Mouse (Mus musculus) forebrain, embryonic 12.5 days (tissue): ENCODE measurements around the gene Phex. TPM values are rescaled to one million over a fixed set of nuclear protein-coding genes. Genes with fewer than 3 reads are reported as not detected.

ENCODE experiments used
- ATAC-seq: fragments of 200-750 bp; cut with Nextera tagmentation; 2 replicates; pipeline ENCODE4 v1.8.0; 2017; ENCODE audit warnings: moderate TSS enrichment; ENCODE audit not compliant: low FRiP score
- H3K27ac ChIP-seq: fragments of 300-500 bp; sonication (generic); 2 replicates; pipeline ENCODE4 v1.5.1; 2016; ENCODE audit warnings: mild to moderate bottlenecking
- H3K27me3 ChIP-seq: fragments of 300-500 bp; sonication (generic); 2 replicates; pipeline ENCODE4 v1.6.1; 2016; ENCODE audit warnings: mild to moderate bottlenecking
- H3K36me3 ChIP-seq: fragments of 300-500 bp; sonication (generic); replicated peaks from 2 replicates; pipeline ENCODE4 v1.6.1; 2016; ENCODE audit warnings: mild to moderate bottlenecking
- H3K4me1 ChIP-seq: fragments of 300-500 bp; sonication (generic); 2 replicates; pipeline ENCODE4 v1.6.1; 2016
- H3K4me2 ChIP-seq: fragments of 300-500 bp; sonication (generic); 2 replicates; pipeline ENCODE4 v1.6.1; 2016; ENCODE audit warnings: mild to moderate bottlenecking, moderate library complexity
- H3K4me3 ChIP-seq: fragments of 300-500 bp; sonication (generic); replicated peaks from 2 replicates; pipeline ENCODE4 v1.5.1; 2016; ENCODE audit warnings: mild to moderate bottlenecking
- H3K9ac ChIP-seq: fragments of 300-500 bp; sonication (generic); 2 replicates; pipeline ENCODE4 v1.6.1; 2016; ENCODE audit warnings: mild to moderate bottlenecking
- H3K9me3 ChIP-seq: fragments of 300-500 bp; sonication (generic); 2 replicates; pipeline ENCODE4 v1.6.1; 2016
- WGBS: fragments of 180-500 bp; shearing (Covaris S2); methylation state at CpG from one replicate; pipeline ENCODE4 v1.1.7; 2016; 5-methylcytosine and 5-hydroxymethylcytosine counted together
- polyA plus RNA-seq: library from polyadenylated mRNA; unstranded; fragments of >200 nt; fragmentation: Nextera tagmentation; extraction: Ambion mirVana; gene quantifications from 2 replicates; pipeline ENCODE4 v1.2.1, GENCODE M21; 2016

Gene Phex
- polyA plus RNA-seq, 1 experiment from 2014 or later, result 0.15 TPM

DNA sequence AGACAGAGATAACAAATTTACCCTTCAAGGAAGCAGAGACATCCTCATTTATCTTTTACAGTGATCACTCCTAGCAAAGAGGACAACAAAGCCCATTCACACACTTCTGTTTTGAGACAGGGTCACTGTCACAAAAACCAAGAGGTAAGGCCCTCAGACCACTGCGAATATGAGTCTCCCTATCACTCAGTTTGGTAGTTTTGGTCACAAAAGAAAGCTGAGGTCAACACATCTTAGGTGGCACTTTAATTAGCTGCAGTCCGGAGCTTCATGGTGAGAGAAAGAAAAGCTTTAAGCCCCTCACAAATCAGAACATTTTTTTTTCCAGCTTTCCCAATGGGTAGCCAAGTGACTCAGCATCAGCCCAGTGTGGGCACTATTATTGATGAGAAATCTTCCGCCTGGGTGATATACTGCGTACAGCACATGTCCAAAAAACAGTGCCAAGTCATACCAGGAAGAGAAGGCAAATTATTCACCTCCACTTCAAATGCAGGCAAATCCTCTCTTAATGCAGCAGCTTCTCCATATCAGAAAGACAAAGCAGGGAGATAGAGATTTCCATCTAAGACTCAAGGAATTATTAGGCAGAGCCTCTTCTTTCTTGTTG, 108.2 kb downstream of the Phex start:
- H3K4me2 ChIP-seq, result no peak overlapping the region
- ATAC-seq, result peak; percentile 73; the same call in 1 of the 2 replicates

DNA sequence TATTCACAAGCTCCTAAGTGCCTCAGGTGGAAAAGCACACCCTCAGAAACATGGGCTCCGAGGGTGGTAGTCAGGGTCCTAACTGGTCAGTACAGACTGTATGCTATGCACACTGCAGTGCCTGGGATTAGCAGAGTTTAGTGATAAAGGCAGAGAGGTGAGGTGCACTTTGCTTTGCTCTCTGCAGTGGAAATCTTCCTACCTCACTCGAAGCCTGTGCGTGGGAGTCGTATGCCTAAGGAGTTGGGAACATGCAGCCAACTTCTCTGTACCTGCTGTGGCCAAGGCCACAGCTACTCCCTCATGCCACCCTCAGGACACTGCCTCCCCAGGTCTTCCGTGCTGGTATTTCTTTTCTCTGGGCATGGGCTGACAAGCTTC, 109.3 kb downstream of the Phex start:
- H3K27ac ChIP-seq, result no peak overlapping the region
- H3K4me1 ChIP-seq, result no peaks in the 10 kb centered on the region; the same call in 1 of the 2 replicates
- H3K27me3 ChIP-seq, result peaks cover 4% of the 10 kb centered on the region; the same call in 1 of the 2 replicates
- no peaks in the 10 kb centered on the region for H3K9me3 ChIP-seq
- H3K9ac ChIP-seq, result no peak overlapping the region
- no peaks in the 10 kb centered on the region for H3K36me3 ChIP-seq
- no peak overlapping the region for H3K4me2 ChIP-seq
- H3K4me3 ChIP-seq, result no peak overlapping the region
- WGBS, result 66% methylated on average over 5 of the region's 5 CpGs
- ATAC-seq, result 0 out of 2 replicates have a peak, but pooled peaks have one; percentile 53

More for the DNA sequence above, 108.2 kb downstream of the Phex start:
- Histone ChIP-seq H3K27ac (no peak overlapping the region), H3K4me1 (no peaks in the 10 kb centered on the region; the same call in 1 of the 2 replicates), H3K4me3 (no peak overlapping the region), H3K9ac (no peak overlapping the region), H3K36me3 (no peaks in the 10 kb centered on the region), H3K9me3 (no peaks in the 10 kb centered on the region), H3K27me3 (peaks cover 4% of the 10 kb centered on the region; the same call in 1 of the 2 replicates)
- 29% methylated on average over 4 of the region's 4 CpGs for WGBS

DNA sequence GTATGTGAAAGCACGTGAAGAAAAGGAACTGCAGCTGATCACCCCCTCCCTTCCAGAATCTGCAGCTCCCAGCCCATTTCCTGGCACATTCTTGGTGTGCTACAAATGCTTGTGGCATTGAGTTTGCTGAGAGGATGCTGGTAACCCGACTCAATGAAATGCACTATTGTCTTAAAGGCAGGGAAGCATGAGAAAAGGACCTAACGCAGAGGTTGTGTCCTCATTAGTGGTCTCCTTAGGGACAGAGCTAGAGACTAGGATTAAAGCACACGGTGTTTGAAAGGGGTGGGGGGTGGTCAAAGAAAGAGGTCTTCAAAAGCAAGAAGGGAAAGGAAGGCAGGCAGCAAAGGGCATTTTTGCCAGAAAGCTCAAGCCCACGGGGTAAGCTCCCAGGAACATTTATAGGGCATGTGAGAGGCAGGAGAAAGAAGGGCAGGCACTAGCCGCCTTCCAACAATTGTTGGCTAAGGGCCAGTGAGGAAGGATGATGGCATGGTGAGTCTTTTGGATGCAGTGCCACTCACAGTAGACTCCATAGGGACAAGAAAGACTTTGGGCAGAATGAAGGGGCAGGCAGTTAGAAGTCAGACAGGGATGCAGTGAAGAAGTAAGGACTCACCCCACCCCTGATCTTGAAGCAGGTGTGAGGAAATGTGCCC, 109.8 kb downstream of the Phex start:
- peak; percentile 49; the same call in 1 of the 2 replicates for ATAC-seq
- H3K9me3 ChIP-seq, result no peaks in the 10 kb centered on the region
- no peaks in the 10 kb centered on the region for H3K36me3 ChIP-seq
- no peak overlapping the region for H3K4me2 ChIP-seq
- no peak overlapping the region for H3K4me3 ChIP-seq
- no peaks in the 10 kb centered on the region; the same call in 1 of the 2 replicates for H3K4me1 ChIP-seq
- 21% methylated on average over 6 of the region's 6 CpGs for WGBS
- peaks cover 4% of the 10 kb centered on the region; the same call in 1 of the 2 replicates for H3K27me3 ChIP-seq
- H3K9ac ChIP-seq, result no peak overlapping the region
- no peak overlapping the region for H3K27ac ChIP-seq

DNA sequence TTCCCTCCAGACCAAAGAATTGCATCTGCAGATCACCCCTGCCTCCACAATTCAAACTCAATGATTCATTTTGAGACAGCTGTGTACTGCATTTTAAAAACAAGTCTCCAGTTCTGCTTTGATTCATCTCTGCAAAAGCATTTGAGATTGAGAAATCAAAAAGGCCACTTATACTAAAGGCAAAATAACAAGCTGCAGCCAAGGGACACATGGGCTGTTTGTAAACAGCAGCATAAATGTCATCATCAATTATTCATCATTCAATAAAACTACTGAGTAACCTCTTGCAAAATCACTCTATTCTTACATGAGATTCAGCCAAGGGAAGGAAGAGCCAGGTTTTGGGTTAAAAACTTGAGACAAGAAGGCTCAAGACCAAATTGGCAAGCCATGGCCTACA, 122.7 kb downstream of the Phex start:
- no peak for ATAC-seq

DNA sequence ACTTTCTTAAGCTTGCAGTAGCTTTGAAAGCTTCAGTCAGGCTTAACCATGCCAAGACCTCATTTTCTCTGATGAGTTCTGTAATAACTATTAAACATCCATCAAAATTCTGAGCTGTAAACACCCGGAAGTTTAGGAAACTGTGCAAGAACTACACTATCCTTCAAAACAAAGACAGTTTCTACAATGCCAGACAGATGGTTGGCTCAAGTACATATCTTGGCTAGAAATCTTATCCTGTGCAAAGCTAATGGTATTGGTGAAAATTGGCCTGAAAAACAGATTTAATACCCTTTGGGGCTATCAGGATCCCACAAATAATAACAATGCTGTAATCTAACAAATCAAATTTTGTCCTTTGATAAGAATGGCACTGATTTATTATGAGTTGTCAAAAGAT, 138.5 kb downstream of the Phex start:
- no peaks in the 10 kb centered on the region for H3K4me1 ChIP-seq
- H3K36me3 ChIP-seq, result no peaks in the 10 kb centered on the region
- WGBS, result 91% methylated on average over 1 of the region's 1 CpGs
- no peak overlapping the region for H3K4me2 ChIP-seq
- no peak for ATAC-seq
- H3K9me3 ChIP-seq, result no peaks in the 10 kb centered on the region
- H3K27me3 ChIP-seq, result no peaks in the 10 kb centered on the region
- H3K27ac ChIP-seq, result no peak overlapping the region
- no peak overlapping the region for H3K9ac ChIP-seq
- H3K4me3 ChIP-seq, result no peak overlapping the region

More for the DNA sequence above, 122.7 kb downstream of the Phex start:
- Histone ChIP-seq H3K4me2 (no peak overlapping the region), H3K27me3 (no peaks in the 10 kb centered on the region), H3K4me3 (no peak overlapping the region), H3K9me3 (no peaks in the 10 kb centered on the region), H3K27ac (no peak overlapping the region), H3K9ac (no peak overlapping the region), H3K36me3 (no peaks in the 10 kb centered on the region), H3K4me1 (no peaks in the 10 kb centered on the region)

DNA sequence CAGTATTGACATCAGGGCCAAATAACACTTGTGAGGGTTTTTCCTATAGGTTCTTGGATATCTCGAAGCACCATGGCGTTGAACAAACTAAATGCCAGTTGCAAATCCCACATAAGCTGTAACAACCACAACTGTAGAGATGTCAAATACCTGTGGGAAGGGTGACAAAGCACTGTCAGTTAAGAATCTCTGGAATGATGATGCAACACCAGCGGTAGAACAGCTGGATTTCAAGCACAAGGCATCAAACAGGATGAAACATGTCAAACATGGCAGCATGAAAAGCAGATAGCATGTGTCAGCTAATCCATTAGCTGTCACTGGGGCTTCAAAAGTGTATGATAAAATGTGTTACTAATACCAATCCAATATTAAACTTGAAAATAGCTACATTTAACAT, 141.8 kb downstream of the Phex start:
- WGBS, result 89% methylated on average over 3 of the region's 3 CpGs

DNA sequence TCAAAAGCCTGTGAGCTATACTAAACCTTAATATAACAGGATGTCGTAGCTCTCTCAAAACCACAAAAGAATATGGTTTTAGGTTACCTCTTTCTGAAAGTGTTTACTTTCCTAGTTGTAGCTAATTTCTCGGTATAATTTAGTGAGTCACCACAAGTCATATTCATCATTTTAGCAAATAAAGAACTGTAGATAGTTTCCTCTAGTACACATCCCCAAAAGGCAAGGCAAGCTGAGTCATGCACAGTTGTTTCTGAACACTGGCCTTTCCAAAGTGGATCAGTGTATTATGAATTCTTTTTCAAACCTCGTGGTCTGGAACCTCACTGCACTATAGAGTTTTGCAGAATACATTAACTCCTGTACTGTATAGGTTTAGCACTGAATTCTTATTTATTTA, 143.5 kb downstream of the Phex start:
- no peaks in the 10 kb centered on the region for H3K27me3 ChIP-seq
- H3K9ac ChIP-seq, result no peak overlapping the region
- H3K4me2 ChIP-seq, result no peak overlapping the region
- no peaks in the 10 kb centered on the region for H3K4me1 ChIP-seq
- no peaks in the 10 kb centered on the region for H3K9me3 ChIP-seq
- H3K27ac ChIP-seq, result no peak overlapping the region
- WGBS, result 83% methylated on average over 3 of the region's 3 CpGs
- no peak for ATAC-seq
- no peak overlapping the region for H3K4me3 ChIP-seq
- H3K36me3 ChIP-seq, result no peaks in the 10 kb centered on the region

More for the DNA sequence above, 141.8 kb downstream of the Phex start:
- H3K4me2 ChIP-seq, result no peak overlapping the region
- H3K27me3 ChIP-seq, result no peaks in the 10 kb centered on the region
- no peaks in the 10 kb centered on the region for H3K9me3 ChIP-seq
- no peak for ATAC-seq
- H3K27ac ChIP-seq, result no peak overlapping the region
- no peak overlapping the region for H3K4me3 ChIP-seq
- no peaks in the 10 kb centered on the region for H3K4me1 ChIP-seq
- no peaks in the 10 kb centered on the region for H3K36me3 ChIP-seq
- H3K9ac ChIP-seq, result no peak overlapping the region

DNA sequence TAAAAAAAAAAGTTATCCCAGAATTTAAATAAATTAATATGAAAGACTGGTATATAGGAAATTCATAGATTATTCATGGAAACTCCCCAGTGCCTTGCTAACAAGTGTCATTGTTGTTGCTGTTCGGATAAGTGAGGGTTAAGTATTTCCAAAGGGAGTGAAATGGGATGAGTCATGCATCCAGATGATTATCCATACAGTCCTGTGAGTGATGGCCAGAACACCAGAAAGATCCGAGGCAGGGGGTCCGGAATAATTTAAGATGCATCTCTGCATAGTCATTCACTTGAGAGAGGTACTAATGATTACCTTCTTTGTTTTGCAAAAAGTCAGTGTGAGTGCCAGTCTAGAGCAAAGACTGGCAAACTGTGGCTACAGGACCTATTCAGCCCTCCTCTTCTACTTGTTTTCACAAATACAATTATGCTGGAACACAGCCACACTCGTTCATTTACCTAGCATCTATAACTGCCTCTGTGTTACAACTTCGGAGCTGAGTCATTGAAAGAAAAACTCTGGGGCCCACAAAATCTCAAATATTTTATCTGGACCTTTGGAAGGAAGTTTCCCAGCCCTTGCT, 145.3 kb downstream of the Phex start:
- 35% methylated on average over 5 of the region's 5 CpGs for WGBS
- peak; percentile 33; the same call in 1 of the 2 replicates for ATAC-seq
- H3K4me2 ChIP-seq, result no peak overlapping the region

DNA sequence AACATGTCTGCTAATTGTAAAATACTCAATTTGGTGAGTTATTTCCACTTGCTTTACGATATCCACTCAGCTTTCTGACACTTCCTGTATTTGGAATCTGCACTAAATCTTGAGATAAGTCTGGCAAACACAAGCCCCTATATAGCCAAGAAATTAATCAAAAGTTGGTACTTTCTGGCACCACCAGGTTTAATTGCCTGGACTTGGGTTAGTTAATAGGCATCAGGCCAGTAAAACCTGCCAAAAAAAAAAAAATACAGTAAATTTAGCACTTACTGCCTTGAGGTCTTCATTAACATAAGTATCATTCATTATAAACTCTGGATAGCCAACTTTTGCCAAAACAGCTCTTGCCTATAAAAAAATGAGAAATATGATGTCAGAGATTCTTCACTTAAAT, 147.0 kb downstream of the Phex start:
- Histone ChIP-seq H3K9me3 (no peaks in the 10 kb centered on the region), H3K4me3 (no peak overlapping the region), H3K4me1 (no peaks in the 10 kb centered on the region), H3K9ac (no peak overlapping the region), H3K27me3 (no peaks in the 10 kb centered on the region), H3K4me2 (no peak overlapping the region), H3K36me3 (no peaks in the 10 kb centered on the region), H3K27ac (no peak overlapping the region)
- 94% methylated on average over 1 of the region's 1 CpGs for WGBS
- ATAC-seq, result no peak

More for the DNA sequence above, 145.3 kb downstream of the Phex start:
- H3K9me3 ChIP-seq, result no peaks in the 10 kb centered on the region
- H3K9ac ChIP-seq, result no peak overlapping the region
- H3K4me3 ChIP-seq, result no peak overlapping the region
- H3K4me1 ChIP-seq, result no peaks in the 10 kb centered on the region
- H3K27me3 ChIP-seq, result no peaks in the 10 kb centered on the region
- no peaks in the 10 kb centered on the region for H3K36me3 ChIP-seq
- no peak overlapping the region for H3K27ac ChIP-seq

DNA sequence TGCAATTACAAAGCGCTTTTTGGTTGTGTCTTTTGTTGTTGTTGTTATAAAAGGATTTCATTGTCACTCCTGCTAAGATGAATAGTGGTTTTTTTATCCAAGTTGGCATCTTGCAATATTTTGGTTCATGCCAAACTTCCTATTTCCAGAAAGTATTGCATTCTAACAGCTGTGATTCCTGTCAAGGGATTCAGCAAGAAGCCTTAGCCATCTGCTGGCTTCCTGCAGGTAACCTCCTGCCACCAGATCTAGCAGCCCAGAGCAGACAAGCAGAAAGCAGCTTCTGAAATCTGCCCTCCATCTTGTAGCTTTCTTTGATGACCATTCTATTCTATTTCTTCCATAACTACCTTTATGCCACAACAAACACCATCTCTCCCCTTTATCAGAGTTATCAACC, 212.4 kb downstream of the Phex start:
- no peaks in the 10 kb centered on the region for H3K27me3 ChIP-seq
- no peak for ATAC-seq

DNA sequence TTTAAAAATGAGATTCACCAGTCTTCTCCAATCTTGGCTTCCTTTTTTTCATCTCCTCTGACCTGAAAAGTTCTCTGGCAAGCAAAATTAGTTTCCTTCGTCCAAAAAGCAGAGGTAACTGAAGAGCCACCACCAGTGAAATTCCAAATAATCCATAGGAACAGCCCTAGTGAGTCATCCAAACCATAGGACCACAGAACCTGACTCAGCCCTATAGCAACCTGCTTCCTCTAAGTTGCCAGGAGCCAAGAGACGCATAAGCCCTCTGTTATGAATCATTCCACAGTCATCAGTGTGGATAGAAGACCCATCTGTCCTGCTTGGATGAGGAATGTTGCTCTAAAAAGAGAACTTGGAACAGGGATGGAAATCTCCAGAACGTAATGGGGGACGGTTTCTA, 230.9 kb downstream of the Phex start:
- Histone ChIP-seq H3K27ac (no peak overlapping the region), H3K4me2 (no peak overlapping the region), H3K4me1 (no peaks in the 10 kb centered on the region), H3K4me3 (no peak overlapping the region), H3K36me3 (no peaks in the 10 kb centered on the region), H3K27me3 (0 out of 2 replicates have a peak, but pooled peaks cover 7% of the 10 kb centered on the region), H3K9ac (no peak overlapping the region), H3K9me3 (no peaks in the 10 kb centered on the region)
- WGBS, result 80% methylated on average over 4 of the region's 4 CpGs
- no peak for ATAC-seq

More for the DNA sequence above, 212.4 kb downstream of the Phex start:
- 76% methylated on average over 1 of the region's 1 CpGs for WGBS
- Histone ChIP-seq H3K36me3 (no peaks in the 10 kb centered on the region), H3K4me2 (no peak overlapping the region), H3K9me3 (no peaks in the 10 kb centered on the region), H3K27ac (no peak overlapping the region), H3K4me1 (no peaks in the 10 kb centered on the region), H3K4me3 (no peak overlapping the region), H3K9ac (no peak overlapping the region)

DNA sequence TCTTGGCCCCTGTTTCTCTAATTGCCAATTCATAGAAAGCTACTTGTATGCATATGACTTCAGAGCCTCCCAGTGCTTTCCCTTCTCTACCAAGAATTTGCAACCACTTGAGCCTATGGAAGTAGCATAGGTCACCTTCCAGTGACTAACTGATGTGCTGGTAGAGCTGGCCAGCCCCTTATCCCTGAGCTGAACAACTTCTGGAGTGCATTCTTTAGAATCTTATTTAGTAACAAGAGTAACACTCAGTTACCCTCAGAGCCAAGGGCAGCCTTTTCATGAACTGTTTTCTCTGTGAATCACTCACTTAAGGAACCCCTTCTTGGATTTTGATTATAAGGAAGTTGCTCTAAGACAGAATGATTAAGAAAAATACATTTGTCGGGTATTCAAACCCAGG, 234.3 kb downstream of the Phex start:
- H3K4me1 ChIP-seq, result no peaks in the 10 kb centered on the region
- no peak overlapping the region for H3K4me2 ChIP-seq
- 83% methylated on average over 1 of the region's 1 CpGs for WGBS
- no peak overlapping the region for H3K27ac ChIP-seq
- H3K27me3 ChIP-seq, result no peaks in the 10 kb centered on the region
- H3K9me3 ChIP-seq, result no peaks in the 10 kb centered on the region
- no peak overlapping the region for H3K9ac ChIP-seq
- no peak overlapping the region for H3K4me3 ChIP-seq
- ATAC-seq, result no peak
- no peaks in the 10 kb centered on the region for H3K36me3 ChIP-seq
